Mouse (Mus musculus) midbrain, embryonic 14.5 days (tissue): ENCODE data around the gene Mylk2. TPM values are rescaled to one million over a fixed set of nuclear protein-coding genes. Genes with fewer than 3 reads are reported as not detected.

Experiments
- ATAC-seq: fragments of 200-750 bp; cut with Nextera tagmentation; 2 replicates; pipeline ENCODE4 v1.8.0; 2017; ENCODE audit warnings: moderate number of reproducible peaks, moderate library complexity; ENCODE audit not compliant: low FRiP score, low TSS enrichment
- DNase-seq: peaks from one replicate; pipeline ENCODE4 v3.0.0-alpha.2; 2015
- H3K27ac ChIP-seq: fragments of 300-500 bp; sonication (generic); replicated peaks from 2 replicates; pipeline ENCODE4 v1.5.1; 2014; ENCODE audit warnings: mild to moderate bottlenecking, low read depth, low read length, moderate library complexity
- H3K27me3 ChIP-seq: fragments of 300-500 bp; sonication (generic); 2 replicates; pipeline ENCODE4 v1.6.1; 2014; ENCODE audit warnings: low read length, control low read depth, mixed read lengths; ENCODE audit not compliant: control insufficient read depth, insufficient read depth
- H3K36me3 ChIP-seq: fragments of 300-500 bp; sonication (generic); 2 replicates; pipeline ENCODE4 v1.6.1; 2014; ENCODE audit warnings: low read length, control low read depth; ENCODE audit not compliant: control insufficient read depth, insufficient read depth
- H3K4me1 ChIP-seq: fragments of 300-500 bp; sonication (generic); 2 replicates; pipeline ENCODE4 v1.6.1; 2014; ENCODE audit warnings: mild to moderate bottlenecking, antibody characterized with exemption, low read length, control low read depth; ENCODE audit not compliant: control insufficient read depth, insufficient read depth
- H3K4me2 ChIP-seq: fragments of 300-500 bp; sonication (generic); 2 replicates; pipeline ENCODE4 v1.6.1; 2014; ENCODE audit warnings: mild to moderate bottlenecking, low read length, moderate library complexity
- H3K4me3 ChIP-seq: fragments of 300-500 bp; sonication (generic); replicated peaks from 2 replicates; pipeline ENCODE4 v1.5.1; 2014; ENCODE audit warnings: low read depth, low read length
- H3K9ac ChIP-seq: fragments of 300-500 bp; sonication (generic); replicated peaks from 2 replicates; pipeline ENCODE4 v1.6.1; 2014; ENCODE audit warnings: mild to moderate bottlenecking, low read length, moderate library complexity
- H3K9me3 ChIP-seq: fragments of 300-500 bp; sonication (generic); 2 replicates; pipeline ENCODE4 v1.6.1; 2016; ENCODE audit warnings: low read length, control low read depth, mixed read lengths; ENCODE audit not compliant: control insufficient read depth
- WGBS: fragments of 180-500 bp; shearing (Covaris S2); extraction: QIAGEN DNeasy Blood & Tissue Kit; methylation state at CpG from one replicate; pipeline ENCODE4 v1.1.7; 2014; 5-methylcytosine and 5-hydroxymethylcytosine counted together
- polyA plus RNA-seq: library from polyadenylated mRNA; unstranded; fragments of >200 nt; fragmentation: Nextera tagmentation; extraction: Ambion mirVana; gene quantifications from 2 replicates; pipeline ENCODE4 v1.2.1, GENCODE M21; 2014

Mylk2 gene
- polyA plus RNA-seq: not detected in 2 replicates

DNA sequence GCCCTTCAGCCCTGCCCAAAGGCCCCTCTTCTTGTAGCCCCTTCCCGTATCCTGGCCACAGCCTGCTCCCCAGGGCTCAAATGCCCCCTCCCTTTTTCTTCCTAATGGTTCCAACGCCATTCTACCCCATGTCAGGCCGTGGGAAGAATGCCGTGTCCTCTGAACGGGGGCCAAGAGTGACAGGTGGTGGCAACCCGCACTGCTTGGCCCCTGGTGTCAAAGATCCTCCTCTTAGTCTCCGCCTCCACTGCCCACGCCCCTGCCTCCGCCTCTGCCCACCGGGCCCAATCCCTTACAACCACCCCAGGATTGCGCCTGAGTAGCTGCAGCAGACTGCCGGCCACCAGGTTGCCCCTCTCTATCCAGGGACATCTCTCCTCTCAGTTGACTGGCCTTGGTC is at the start of gene Mylk2:
Mylk2 (plus strand) TSS at position 322 of the 400 bp plus-strand sequence.
- DNase-seq: no peak
- H3K27ac ChIP-seq: no peak within 1 kb of the TSS
- H3K4me1 ChIP-seq: no peaks in the 10 kb centered on the region
- no peak within 1 kb of the TSS for H3K4me2 ChIP-seq
- WGBS: 19% methylated on average over 12 of the region's 12 CpGs
- H3K9me3 ChIP-seq: no peaks in the 10 kb centered on the region
- no peaks in the 10 kb centered on the region for H3K36me3 ChIP-seq
- no peak within 1 kb of the TSS for H3K4me3 ChIP-seq
- ATAC-seq: no peak
- peaks cover 19% of the 10 kb centered on the region for H3K27me3 ChIP-seq
- H3K9ac ChIP-seq: no peak within 1 kb of the TSS

DNA sequence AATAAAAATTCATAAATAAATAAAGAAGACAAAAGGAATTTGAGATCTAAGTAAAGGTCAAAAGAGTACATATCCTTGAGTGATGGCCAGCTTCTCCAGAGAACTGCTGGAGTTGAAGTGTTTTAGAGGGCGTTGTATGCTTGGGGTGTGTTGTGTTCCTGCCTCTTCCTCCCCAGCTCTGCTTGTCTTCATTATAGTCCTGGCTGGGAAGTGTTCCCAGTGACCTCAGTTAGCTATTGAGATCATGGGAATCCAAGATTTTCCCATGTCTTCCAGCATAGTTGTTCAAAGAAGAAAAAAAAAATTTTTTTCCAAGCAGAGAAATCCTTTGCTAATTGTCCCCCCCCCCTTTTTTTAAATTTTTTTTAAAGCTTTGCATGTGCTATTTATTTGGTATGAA is 49.3 kb upstream of the Mylk2 start:
- Histone ChIP-seq H3K4me3 (no peak overlapping the region), H3K4me1 (no peaks in the 10 kb centered on the region), H3K9me3 (no peaks in the 10 kb centered on the region), H3K9ac (no peak overlapping the region), H3K36me3 (0 out of 2 replicates have a peak, but pooled peaks cover 1% of the 10 kb centered on the region), H3K4me2 (no peak overlapping the region), H3K27ac (no peak overlapping the region), H3K27me3 (no peaks in the 10 kb centered on the region)
- DNase-seq (no peak), ATAC-seq (no peak)
- 91% methylated on average over 1 of the region's 1 CpGs for WGBS

- no peaks in the 10 kb centered on the region for H3K4me1 ChIP-seq
- H3K4me3 ChIP-seq: no peak overlapping the region
- DNase-seq: no peak
- no peak overlapping the region for H3K4me2 ChIP-seq
- no peak overlapping the region for H3K27ac ChIP-seq
- no peaks in the 10 kb centered on the region for H3K36me3 ChIP-seq
- 83% methylated on average over 3 of the region's 3 CpGs for WGBS
- no peaks in the 10 kb centered on the region for H3K27me3 ChIP-seq
- no peak for ATAC-seq
- H3K9me3 ChIP-seq: no peaks in the 10 kb centered on the region
- no peak overlapping the region for H3K9ac ChIP-seq
Observed at GRCm38 (mm10) chr2:152862638-152863037, 48.5 kb upstream of the Mylk2 start.

- ATAC-seq (no peak), DNase-seq (no peak)
- no peak overlapping the region for H3K4me3 ChIP-seq
- WGBS: 97% methylated on average over 6 of the region's 6 CpGs
- H3K9me3 ChIP-seq: no peaks in the 10 kb centered on the region
- H3K9ac ChIP-seq: no peak overlapping the region
- H3K36me3 ChIP-seq: no peaks in the 10 kb centered on the region
- no peaks in the 10 kb centered on the region for H3K27me3 ChIP-seq
- no peak overlapping the region for H3K4me2 ChIP-seq
- H3K4me1 ChIP-seq: no peaks in the 10 kb centered on the region
- H3K27ac ChIP-seq: no peak overlapping the region
Observed at GRCm38 (mm10) chr2:152863346-152863745, 47.8 kb upstream of the Mylk2 start.

- H3K27ac ChIP-seq: no peak overlapping the region
- H3K9me3 ChIP-seq: no peaks in the 10 kb centered on the region
- H3K4me2 ChIP-seq: no peak overlapping the region
- WGBS: 90% methylated on average over 3 of the region's 3 CpGs
- peaks cover 26% of the 10 kb centered on the region for H3K36me3 ChIP-seq
- no peaks in the 10 kb centered on the region for H3K4me1 ChIP-seq
- H3K9ac ChIP-seq: no peak overlapping the region
- no peak for DNase-seq
- no peaks in the 10 kb centered on the region for H3K27me3 ChIP-seq
- ATAC-seq: no peak
- no peak overlapping the region for H3K4me3 ChIP-seq
Observed at GRCm38 (mm10) chr2:152878239-152878638, 32.9 kb upstream of the Mylk2 start.

DNA sequence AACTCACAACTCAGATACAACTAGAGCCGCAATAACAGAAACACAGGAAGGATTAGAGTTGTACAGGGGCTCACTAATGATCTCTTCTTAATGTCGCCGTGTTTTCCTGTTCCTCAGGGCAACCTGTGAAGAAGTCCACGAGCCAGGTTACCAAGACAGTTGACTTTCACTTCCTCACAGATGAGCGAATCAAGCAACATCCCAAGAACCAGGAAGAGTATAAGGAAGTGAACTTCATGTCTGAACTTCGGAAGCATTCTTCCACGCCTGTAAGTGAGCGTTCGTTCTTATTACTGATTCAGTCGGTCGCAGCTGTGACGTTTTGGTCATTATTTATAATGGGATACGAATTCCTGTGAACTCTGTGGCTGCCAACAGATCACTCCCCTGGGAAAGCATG is 30.3 kb upstream of the Mylk2 start:
- H3K36me3 ChIP-seq: peaks cover 37% of the 10 kb centered on the region

DNA sequence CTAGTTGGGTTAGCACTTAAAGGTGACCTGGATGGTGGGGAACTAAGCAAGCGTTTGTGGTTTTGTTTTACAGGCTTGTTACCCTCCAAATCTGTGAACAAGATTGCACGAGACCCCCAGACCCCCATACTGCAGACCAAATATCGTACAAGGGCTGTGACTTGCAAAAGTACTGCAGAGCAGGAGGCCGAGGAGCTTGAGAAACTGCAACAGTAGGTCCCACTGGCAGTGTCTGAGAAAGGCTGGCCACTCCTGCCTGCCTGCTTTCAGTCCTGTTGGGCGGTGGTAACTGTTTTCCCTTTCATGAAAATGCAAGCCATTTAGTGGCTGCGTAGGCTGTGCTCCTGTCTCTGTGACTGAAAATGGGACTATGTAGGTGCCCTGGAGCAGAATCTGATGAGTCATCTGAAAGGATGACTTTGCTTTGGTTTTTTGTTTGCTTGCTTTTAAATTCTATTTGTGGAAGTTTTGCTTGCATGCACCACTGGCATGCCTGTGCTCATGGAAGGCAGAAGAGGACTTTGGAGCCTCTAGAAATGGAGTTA is 27.0 kb upstream of the Mylk2 start:
- Histone ChIP-seq H3K36me3 (peaks cover 45% of the 10 kb centered on the region), H3K9me3 (no peaks in the 10 kb centered on the region)
- WGBS: 97% methylated on average over 6 of the region's 6 CpGs

More for the DNA sequence above, 30.3 kb upstream of the Mylk2 start:
- H3K27ac ChIP-seq: no peak overlapping the region
- no peak for DNase-seq
- H3K4me1 ChIP-seq: no peaks in the 10 kb centered on the region
- H3K27me3 ChIP-seq: no peaks in the 10 kb centered on the region
- no peak overlapping the region for H3K4me2 ChIP-seq
- ATAC-seq: no peak
- no peak overlapping the region for H3K4me3 ChIP-seq
- H3K9me3 ChIP-seq: no peaks in the 10 kb centered on the region
- WGBS: 89% methylated on average over 13 of the region's 13 CpGs
- no peak overlapping the region for H3K9ac ChIP-seq

DNA sequence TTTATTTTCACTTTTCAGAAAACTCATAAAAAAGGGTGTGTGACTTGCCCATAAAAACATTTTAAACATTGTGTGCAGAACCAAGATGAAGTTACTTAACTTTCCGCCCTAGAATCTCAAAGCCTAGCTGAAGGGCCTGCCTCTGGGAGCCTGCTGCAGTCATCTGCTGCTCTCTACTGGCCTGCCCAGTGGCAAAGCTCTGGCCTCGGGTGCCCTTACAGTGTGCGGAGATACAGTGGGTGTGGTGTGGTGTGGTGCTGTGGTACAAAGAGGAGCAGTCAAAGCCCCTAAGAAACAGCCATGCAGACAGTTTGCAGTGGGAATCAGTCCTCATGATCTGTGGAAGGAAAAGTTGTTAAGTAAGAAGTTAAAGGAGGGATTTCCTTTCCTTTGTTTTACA is 23.9 kb upstream of the Mylk2 start:
- H3K9me3 ChIP-seq: no peaks in the 10 kb centered on the region
- no peaks in the 10 kb centered on the region for H3K27me3 ChIP-seq
- no peaks in the 10 kb centered on the region for H3K4me1 ChIP-seq
- H3K36me3 ChIP-seq: peaks cover 26% of the 10 kb centered on the region
- 91% methylated on average over 3 of the region's 3 CpGs for WGBS
- no peak for DNase-seq
- no peak overlapping the region for H3K9ac ChIP-seq
- no peak overlapping the region for H3K4me2 ChIP-seq
- H3K27ac ChIP-seq: no peak overlapping the region
- no peak overlapping the region for H3K4me3 ChIP-seq
- no peak for ATAC-seq

More for the DNA sequence above, 27.0 kb upstream of the Mylk2 start:
- no peaks in the 10 kb centered on the region for H3K4me1 ChIP-seq
- H3K27me3 ChIP-seq: no peaks in the 10 kb centered on the region
- no peak overlapping the region for H3K27ac ChIP-seq
- no peak overlapping the region for H3K4me3 ChIP-seq
- no peak for DNase-seq
- H3K9ac ChIP-seq: no peak overlapping the region
- no peak overlapping the region for H3K4me2 ChIP-seq
- ATAC-seq: no peak

GRCm38 (mm10) chr2:152888774-152889173 is 22.4 kb upstream of the Mylk2 start:
- no peak for ATAC-seq
- no peaks in the 10 kb centered on the region for H3K27me3 ChIP-seq
- no peak for DNase-seq
- no peaks in the 10 kb centered on the region for H3K4me1 ChIP-seq
- H3K9me3 ChIP-seq: no peaks in the 10 kb centered on the region
- H3K27ac ChIP-seq: no peak overlapping the region
- 87% methylated on average over 5 of the region's 5 CpGs for WGBS
- H3K4me2 ChIP-seq: no peak overlapping the region
- no peak overlapping the region for H3K4me3 ChIP-seq
- no peak overlapping the region for H3K9ac ChIP-seq
- peaks cover 29% of the 10 kb centered on the region for H3K36me3 ChIP-seq
